Mouse (Mus musculus) lung, postnatal 0 days (tissue): ENCODE data around the gene Fancc.

Experiments
- CTCF ChIP-seq: IDR thresholded peaks from 2 replicates; pipeline ENCODE4 v1.5.1; 2016; ENCODE audit warnings: antibody characterized with exemption, mild to moderate bottlenecking
- EP300 ChIP-seq: IDR thresholded peaks from 2 replicates; pipeline ENCODE4 v1.6.1; 2016; ENCODE audit warnings: antibody characterized with exemption, mild to moderate bottlenecking, control low read depth

DNA sequence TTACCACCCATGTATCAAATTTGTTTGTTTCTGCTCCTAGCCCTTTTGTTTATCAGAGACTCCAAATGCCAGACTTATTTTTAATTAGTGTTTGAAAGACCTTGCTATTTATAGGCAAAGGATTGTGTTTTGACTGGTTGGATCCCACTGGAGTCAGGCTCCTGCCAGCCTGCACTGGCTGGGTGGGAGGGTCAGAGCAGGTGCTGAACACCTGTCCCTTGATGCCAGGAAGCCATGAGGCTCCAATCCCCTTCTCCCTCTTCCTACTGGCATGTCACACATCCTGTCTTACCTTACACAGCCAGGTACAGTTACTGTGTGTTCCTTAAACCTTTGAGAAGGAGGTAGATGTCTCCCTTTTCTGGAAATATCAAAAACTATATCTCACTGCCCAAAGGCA is 213.8 kb downstream of the Fancc start:
- no peak for TF ChIP-seq EP300
- no peak for TF ChIP-seq CTCF
